Mouse (Mus musculus) lung, postnatal 36 days (tissue): ENCODE results near the gene Slc43a2.
A peak's percentile ranks its signal among the peaks of the same experiment; 100 is the strongest.

ENCODE experiments used
- DNase-seq: peaks from one replicate; pipeline ENCODE4 v3.0.0; 2022; ENCODE audit warnings: mixed read lengths

The Slc43a2 gene

DNA sequence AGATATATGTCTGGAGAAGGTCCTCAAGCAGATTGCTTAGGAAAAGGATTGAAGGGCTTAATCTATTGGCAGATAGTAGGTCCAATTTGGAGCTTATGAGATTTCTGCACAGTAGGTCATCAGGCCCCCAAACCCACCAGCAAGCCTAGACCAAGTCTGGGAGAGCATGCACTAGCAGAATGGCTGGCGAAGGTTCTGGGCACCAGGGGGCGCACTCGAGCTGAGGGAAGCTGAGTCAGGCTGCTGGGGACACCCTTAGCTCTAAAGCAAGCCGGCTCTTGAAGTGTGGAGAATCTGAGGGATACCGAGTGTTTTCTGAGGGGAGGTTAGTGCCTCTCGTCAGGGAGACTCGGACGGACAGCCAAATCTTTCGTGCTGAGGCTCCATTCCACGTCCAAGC lies 1.2 kb upstream of the Slc43a2 start:
- peak; percentile 97 for DNase-seq

DNA sequence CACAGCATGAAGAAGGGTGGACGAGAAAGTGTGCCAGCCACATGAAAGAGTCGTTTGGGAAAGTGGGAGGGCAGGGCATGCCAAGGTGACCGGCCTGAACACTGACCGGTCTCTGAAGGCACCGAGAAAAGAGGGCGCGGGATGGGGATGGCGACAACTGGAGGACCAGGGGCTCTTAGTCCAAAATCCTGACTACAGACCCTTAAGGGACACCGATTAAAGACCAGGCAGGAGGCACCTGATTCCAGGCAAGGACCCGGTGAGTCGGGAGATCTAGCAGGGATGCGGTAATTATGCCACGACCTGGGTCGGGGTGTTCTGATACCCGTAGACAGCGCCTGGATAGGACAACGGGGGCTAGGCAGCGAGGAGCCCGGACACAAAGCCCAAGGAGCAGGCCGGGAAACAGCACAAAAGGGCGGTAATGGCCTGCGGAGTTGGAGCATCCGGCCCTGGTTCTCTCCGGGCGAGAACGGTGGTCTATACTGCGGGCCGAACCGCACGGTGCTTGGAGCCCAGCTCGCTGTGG lies 585 bp upstream of the Slc43a2 start:
- DNase-seq = no peak

GRCm38 (mm10) chr11:75532340-75533277 lies 1.1 kb downstream of the Slc43a2 start:
- DNase-seq = peak; percentile 64

DNA sequence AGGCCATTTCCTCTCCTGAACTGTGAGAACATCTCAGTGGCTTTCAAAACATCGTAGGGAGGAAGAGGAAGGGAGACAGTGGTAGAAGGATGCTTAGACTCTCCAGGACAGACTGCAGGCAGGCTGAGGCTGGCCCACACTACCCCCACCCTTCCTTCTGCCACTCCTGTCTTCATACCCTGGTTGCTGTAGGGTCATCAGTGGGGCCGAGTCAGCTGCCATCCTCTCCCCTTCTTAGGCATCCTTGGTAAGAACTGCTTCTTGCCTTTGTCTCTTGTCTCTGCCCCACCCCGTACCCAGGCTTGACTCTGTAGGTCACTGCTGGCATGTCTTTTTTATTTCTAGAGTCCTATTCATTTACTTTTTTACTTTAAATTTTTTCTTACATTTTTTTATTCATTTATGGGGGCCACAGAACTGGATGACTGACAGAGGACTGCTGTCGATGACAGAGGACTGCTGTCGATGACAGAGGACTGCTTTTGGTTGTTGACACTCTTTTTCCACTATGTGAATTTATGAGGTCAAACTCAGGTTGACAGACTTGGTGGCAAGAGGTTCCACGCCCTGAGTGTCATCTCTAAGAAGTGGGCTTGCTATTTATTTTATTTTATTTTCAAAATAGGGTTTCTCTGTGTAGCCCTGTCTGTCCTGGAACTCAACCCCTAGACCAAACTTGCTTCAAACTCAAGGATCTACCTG lies 2.0 kb downstream of the Slc43a2 start:
- no peak for DNase-seq

DNA sequence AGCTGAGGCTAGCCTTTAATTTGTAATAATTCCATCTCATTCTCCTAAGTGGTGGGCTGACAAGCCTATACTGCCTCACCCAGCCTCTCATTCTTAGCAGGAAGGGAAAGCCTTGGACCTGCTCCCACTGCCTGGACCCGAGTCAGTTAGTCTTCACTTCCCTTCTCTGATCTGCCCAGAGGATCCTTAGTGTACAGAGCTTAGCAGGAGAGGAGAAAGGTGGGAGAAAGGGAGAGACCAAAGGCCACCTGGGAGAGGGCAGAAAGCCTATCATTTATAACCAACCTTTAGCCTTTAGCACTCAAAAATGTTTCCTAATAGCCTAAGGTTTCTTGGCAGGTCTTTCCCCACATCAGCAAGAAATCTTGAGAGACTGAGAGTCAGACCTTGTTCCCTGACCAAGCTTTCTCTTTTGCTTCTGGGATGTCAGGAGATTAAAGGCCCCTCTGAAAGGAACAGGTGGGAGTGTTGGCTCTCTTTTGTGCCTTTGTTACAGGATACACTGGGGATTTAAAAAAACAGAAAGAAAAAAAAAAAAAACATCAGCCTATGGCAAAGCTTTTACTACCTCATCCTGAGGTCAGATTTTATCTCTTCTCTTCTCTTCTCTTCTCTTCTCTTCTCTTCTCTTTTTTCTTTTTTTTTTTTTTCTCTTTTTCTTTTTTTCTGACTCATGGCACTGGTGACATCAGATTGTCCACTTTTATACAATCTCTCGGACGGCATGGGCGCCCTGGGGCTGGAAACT lies 3.0 kb downstream of the Slc43a2 start:
- no peak for DNase-seq

DNA sequence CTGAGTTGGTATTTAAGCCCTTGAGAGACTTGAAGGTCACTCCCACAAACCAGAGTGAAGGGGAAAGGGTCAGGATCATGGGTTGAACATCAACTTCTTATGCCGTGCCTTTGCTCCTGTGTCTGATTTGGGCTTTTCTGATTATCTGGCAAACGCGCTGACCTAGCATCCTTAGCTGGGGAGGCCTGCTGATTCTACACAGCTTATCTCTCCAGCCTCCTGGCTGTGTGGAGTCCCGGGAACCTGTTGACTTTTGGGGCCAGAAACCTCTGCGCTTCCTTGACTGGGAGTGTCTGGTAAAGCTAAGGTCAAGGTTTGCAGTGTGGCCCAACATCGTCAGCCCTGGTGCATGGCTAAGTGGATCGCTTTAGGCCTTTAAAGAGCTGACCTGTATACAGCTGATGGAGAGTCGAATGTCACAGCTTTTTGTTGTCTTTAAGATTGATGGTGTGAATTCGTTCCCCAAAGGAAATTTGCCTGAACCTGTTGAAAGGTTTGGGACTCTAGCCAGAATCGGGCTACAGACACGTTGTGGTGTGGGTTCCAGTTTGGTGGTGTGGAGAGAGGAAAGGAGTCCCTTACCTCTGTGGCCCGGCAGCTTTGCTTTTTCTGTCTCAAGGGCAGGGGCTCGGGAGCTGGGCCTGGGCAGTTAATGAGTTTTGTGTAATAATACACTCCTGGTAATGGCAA lies 3.8 kb downstream of the Slc43a2 start:
- no peak for DNase-seq

GRCm38 (mm10) chr11:75536255-75537024 lies 4.9 kb downstream of the Slc43a2 start:
- DNase-seq = no peak

DNA sequence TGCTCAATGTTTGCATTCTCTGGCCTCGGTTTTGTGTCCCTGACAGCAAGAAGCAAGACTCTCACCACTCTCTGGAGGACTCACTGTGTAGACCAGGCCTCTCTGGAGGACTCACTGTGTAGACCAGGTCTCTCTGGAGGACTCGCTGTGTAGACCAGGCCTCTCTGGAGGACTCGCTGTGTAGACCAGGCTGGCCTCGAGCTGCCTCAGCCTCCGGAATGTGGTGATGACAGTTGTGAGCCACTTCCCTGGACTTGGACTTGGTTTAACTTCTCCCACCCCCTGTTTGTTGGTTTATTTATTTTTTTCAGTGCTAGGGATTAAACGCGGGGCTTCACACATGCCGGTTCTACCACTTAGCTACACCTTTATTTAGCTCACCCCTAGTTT lies 5.5 kb downstream of the Slc43a2 start:
- DNase-seq = no peak

DNA sequence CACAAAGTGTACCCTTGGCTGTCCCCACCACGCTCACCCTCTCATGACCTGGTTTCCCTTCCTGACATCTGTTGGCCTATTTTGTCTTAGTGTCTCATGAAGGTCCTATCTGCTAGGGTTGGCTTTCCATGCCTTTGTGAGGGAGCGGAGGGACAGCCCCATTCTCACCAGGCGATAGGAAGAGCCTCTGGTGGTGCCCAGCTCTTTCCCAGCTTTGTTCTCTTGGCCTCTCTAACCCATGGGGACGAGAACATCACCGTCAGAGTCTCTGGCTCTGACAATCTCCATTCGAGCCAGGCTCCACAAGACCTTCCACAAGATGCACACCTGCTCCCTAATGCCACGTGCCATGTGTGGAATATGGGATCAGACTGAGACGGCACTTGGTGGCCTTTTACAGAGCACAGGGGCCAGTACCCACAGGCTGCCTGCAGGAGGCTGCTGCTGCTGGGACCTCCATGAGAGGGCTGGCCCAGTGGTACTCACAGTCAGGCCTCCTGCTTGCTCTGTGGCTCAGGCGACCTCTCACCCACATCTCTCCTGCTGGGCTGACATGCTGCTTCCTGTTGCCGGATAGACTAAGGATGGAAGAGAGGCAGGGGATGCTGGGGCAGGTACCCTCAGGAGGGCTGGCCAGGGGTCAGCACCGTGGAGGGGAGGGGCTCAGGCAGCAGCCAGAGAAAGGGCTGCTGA lies 6.1 kb downstream of the Slc43a2 start:
- no peak for DNase-seq

DNA sequence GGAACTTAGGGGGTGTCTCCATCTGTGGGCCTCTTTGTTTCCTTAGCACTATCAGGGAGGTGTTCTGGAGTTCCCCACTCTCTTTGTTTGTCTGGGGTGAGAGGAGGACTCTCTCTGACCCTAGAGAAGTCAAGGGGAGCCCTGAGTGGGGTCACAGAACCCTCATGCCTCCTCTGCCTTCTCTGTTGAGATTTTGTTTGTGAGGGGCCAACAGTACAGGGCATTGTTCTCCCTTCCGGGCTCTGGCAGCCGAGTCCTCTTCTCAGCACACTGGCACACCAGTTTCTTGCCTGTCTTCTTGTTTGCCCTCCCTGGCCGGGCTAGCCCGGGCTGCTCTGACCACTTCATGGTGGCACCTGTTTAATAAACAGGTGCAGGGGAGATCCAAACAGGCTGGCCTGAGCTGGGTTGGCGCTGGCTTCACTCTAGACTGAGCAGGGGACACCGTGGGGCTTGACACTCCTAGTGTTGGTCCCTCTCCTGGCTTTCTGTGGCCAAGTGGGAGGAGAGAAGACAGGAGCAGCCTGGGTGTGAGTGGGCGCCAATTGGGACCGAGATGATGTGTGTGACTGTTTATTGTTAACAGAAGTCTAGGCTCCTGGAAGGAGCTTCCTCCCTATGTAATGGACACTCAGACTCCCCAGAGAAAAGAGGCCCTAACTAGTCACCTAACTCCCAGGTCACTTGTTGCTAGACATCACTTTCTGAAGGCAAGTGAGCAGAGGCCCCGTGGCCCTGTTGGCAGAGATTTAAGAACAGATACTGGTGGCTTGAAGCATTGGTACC lies 6.9 kb downstream of the Slc43a2 start:
- DNase-seq = no peak

DNA sequence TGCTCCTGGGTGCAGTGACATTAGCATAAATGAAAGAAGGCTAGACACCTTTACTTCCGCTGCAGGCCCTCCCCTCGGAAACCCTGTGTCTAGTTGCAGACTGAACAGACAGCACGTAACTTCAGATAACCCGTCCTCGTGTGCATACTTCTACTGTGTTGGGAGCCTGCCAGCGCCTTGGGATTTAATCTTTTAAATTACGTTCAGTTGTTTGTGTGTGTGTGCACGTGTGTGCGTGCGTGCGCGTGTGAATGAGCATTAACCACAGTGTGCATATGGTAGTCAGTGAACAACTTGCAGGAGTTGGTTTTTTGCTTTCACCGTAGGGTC lies 7.4 kb downstream of the Slc43a2 start:
- DNase-seq = no peak

DNA sequence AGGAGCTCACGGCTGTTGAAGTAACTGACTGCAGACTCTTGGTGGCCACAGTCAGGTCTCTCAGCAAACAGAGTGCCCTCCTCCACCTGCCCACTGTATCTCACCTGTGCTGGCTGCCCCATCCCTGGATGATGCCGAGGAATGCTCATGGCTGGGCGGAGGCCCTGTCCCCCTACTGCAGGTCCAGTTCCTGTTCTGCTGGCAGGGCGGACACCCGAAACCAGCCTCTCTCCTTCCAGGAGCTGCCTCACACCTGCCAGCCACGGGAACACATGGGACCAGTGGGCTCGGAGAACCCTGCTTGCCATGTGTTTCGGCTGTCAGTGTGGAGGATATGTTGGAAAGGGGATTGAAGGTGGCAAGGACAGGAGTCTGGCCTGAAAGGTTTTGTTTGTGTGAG lies 8.7 kb downstream of the Slc43a2 start:
- no peak for DNase-seq

GRCm38 (mm10) chr11:75540710-75541581 lies 9.5 kb downstream of the Slc43a2 start:
- DNase-seq = peak; percentile 62

GRCm38 (mm10) chr11:75544713-75545112 lies 13.2 kb downstream of the Slc43a2 start:
- no peak for DNase-seq

DNA sequence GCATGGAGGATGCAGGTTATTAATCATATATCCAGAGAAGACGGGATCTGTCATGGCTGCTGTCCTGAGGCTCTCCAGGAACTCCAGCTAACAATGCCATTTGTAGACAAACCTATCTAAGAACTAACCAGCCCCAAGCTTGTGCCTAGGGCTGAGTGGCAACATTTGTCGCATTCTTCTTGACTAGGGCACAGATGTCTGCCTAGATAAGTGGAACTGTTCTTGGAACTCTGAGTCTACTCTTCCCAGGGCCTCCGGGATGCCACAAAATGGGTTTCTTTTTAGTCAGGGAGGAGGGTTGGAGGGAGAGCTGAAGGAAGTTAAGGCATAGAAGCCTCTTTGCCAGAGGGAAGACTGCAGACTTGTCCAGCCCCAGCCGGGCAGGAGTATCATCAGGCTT lies 14.6 kb downstream of the Slc43a2 start:
- no peak for DNase-seq

- peak; percentile 87 for DNase-seq
Measured at GRCm38 (mm10) chr11:75549658-75550111, 18.2 kb downstream of the Slc43a2 start.

GRCm38 (mm10) chr11:75550200-75550946 lies 18.9 kb downstream of the Slc43a2 start:
- DNase-seq = peak; percentile 81

DNA sequence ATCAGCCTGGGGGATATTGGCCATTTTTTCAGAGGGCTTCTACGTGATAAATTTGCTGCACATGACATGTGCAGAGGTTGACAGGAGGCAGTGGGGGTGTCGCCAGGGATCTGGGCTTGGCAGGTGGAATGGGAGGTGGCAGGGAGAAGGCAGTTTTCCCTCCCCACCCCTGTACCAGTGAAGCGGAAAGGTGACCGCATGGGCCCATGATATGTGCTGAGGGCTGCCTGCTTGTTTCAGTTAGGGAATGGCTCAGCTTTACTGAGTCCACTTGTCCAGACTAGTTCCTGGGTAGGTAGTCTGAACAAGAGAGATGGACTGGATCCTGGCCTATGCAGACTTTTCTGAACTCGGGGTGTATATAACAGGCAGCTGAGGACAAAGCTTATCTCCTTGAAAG lies 19.8 kb downstream of the Slc43a2 start:
- no peak for DNase-seq
